30 mouse cellular contexts compared by ENCODE assay signal in the genomic region with DNA sequence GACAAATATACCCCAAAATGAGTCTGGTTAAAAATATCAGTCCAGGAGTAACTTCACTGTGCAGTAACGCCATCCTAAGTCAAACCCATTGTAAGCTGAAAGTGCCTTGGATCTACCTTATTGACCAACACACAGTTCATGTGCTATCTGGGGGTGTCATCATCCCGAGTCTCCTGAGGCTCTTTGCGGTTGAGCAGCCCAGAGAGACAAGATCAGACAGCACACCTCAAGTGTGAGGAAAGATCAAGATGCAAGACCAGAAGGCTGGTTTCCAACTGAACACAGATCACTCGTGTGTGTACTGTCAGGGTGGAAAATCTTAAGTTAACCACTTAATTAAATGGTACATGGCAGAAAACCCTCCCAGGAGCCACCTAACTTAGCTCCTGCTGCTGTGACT.
DNase-seq lines count a peak whose midpoint lies in the region; ATAC-seq and TF ChIP-seq lines count a peak whose summit lies in the region.
"Had no signal": no experiment of that assay in that cellular context is flagged by ENCODE, and none has a peak within 500 bp of the region (broad histone marks: within the 10 kb centered on the region; RNA-seq: fewer than 3 reads in every experiment).

No protein-coding gene starts in this region.

- H3K27me3 ChIP-seq in thymus, adult 2 months (ENCODE audit: control insufficient read depth, insufficient read depth, low read length), result no peaks in the 10 kb centered on the region
- no peaks in the 10 kb centered on the region for H3K27me3 ChIP-seq in MEL (ENCODE audit: control insufficient read depth in 1 of 2, insufficient read depth in 2 of 2, low read length in 2 of 2)
- no peaks in the 10 kb centered on the region for H3K27me3 ChIP-seq in intestine, embryonic 15.5 days (replicated peaks)
- H3K27me3 ChIP-seq: limb, embryonic 12.5 days; midbrain, embryonic 15.5 days; neural tube, embryonic 13.5 days; Patski had no signal

- H3K4me3 ChIP-seq in thymus, adult 2 months (ENCODE audit: control insufficient read depth, insufficient read depth, low read length), result no peak overlapping the region
- H3K4me3 ChIP-seq in MEL (ENCODE audit: control insufficient read depth in 1 of 2, insufficient read depth in 1 of 2, low read depth in 2 of 2, low read length in 2 of 2), result peak overlapping the region in 1 of 2 experiments; percentile 18; a peak in 1 of 4 replicates
- H3K4me3 ChIP-seq in intestine, embryonic 15.5 days (replicated peaks), result no peak overlapping the region
- H3K4me3 ChIP-seq: embryonic facial prominence, embryonic 13.5 days; hindbrain, embryonic 13.5 days; limb, embryonic 12.5 days; midbrain, embryonic 10.5 days; midbrain, embryonic 15.5 days; neural tube, embryonic 13.5 days had no signal

- no peaks in the 10 kb centered on the region for H3K79me2 ChIP-seq in MEL (ENCODE audit: control insufficient read depth, insufficient read depth, low read length, poor library complexity)

- TF ChIP-seq POLR2A in thymus, adult 2 months (IDR thresholded peaks at IDR 0.05; ENCODE audit: control insufficient read depth, extremely low read depth, insufficient read depth, low read length, poor library complexity), result no peak
- no peak for TF ChIP-seq POLR2A in MEL (IDR thresholded peaks at IDR 0.05; ENCODE audit: control insufficient read depth in 1 of 2, insufficient read depth in 1 of 2, low read depth in 1 of 2, low read length in 2 of 2, poor library complexity in 1 of 2)

- peak overlapping the region; percentile 64 for H3K27ac ChIP-seq in thymus, adult 2 months (ENCODE audit: control insufficient read depth, insufficient read depth, low read length)
- H3K27ac ChIP-seq in MEL (ENCODE audit: control insufficient read depth, low read depth, low read length), result no peak overlapping the region
- H3K27ac ChIP-seq in intestine, embryonic 15.5 days, result no peak overlapping the region
- H3K27ac ChIP-seq: embryonic facial prominence, embryonic 13.5 days; hindbrain, embryonic 13.5 days; limb, embryonic 12.5 days; midbrain, embryonic 10.5 days; midbrain, embryonic 15.5 days; neural tube, embryonic 13.5 days had no signal

- ATAC-seq in megakaryocyte, adult 5-6 weeks (ENCODE audit: poor library complexity, severe bottlenecking), result peak; percentile 65
- 0 out of 2 replicates have a peak, but pooled peaks have one; percentile 11 for ATAC-seq in neutrophil, adult 5-6 weeks (ENCODE audit: extremely low read depth, insufficient number of reproducible peaks, low FRiP score, poor library complexity, severe bottlenecking)
- no peak for ATAC-seq in intestine, embryonic 15.5 days
- ATAC-seq: forebrain, postnatal 0 days; intestine, postnatal 0 days; lung, postnatal 0 days; midbrain, embryonic 15.5 days; Patski had no signal

- H3K4me2 ChIP-seq in intestine, embryonic 15.5 days (replicated peaks), result no peak overlapping the region
- H3K4me2 ChIP-seq: embryonic facial prominence, embryonic 13.5 days; heart, embryonic 11.5 days; hindbrain, embryonic 13.5 days; limb, embryonic 12.5 days; midbrain, embryonic 15.5 days; neural tube, embryonic 13.5 days had no signal

- intact Hi-C loops in heart, postnatal 10 days (cut with DNase I), result no loop called here

- TF ChIP-seq RAD21 in MEL (IDR thresholded peaks at IDR 0.05; ENCODE audit: low read depth, low read length), result no peak

- H3K9ac ChIP-seq in MEL (ENCODE audit: control insufficient read depth, low read depth, low read length, poor library complexity, severe bottlenecking), result no peak overlapping the region
- no peak overlapping the region for H3K9ac ChIP-seq in intestine, embryonic 15.5 days
- H3K9ac ChIP-seq: embryonic facial prominence, embryonic 13.5 days; forebrain, postnatal 0 days; hindbrain, embryonic 13.5 days; limb, embryonic 12.5 days; midbrain, embryonic 15.5 days; neural tube, embryonic 13.5 days had no signal

- H3K9me3 ChIP-seq in MEL (replicated peaks; ENCODE audit: insufficient read depth, low read length), result no peaks in the 10 kb centered on the region
- H3K9me3 ChIP-seq in intestine, embryonic 15.5 days, result no peaks in the 10 kb centered on the region
- H3K9me3 ChIP-seq: embryonic facial prominence, embryonic 13.5 days; G1E; hindbrain, embryonic 13.5 days; limb, embryonic 12.5 days; midbrain, embryonic 10.5 days; midbrain, embryonic 15.5 days; neural tube, embryonic 13.5 days had no signal

- TF ChIP-seq CTCF in thymus, adult 2 months (IDR thresholded peaks at IDR 0.05; ENCODE audit: borderline replicate concordance, control insufficient read depth, extremely low read depth, insufficient read depth, low read length, poor library complexity), result no peak
- TF ChIP-seq CTCF in MEL (IDR thresholded peaks at IDR 0.05 in 2 of 3, conservative IDR thresholded peaks at IDR 0.05 in 1 of 3; ENCODE audit: control insufficient read depth in 1 of 3, insufficient read depth in 1 of 3, low read depth in 2 of 3, low read length in 3 of 3, poor library complexity in 1 of 3, severe bottlenecking in 1 of 3), result no peak

- H3K4me1 ChIP-seq in thymus, adult 2 months (replicated peaks; ENCODE audit: control insufficient read depth, insufficient read depth, low read length), result peaks cover 23% of the 10 kb centered on the region
- peaks cover 7 to 21% of the 10 kb centered on the region in 2 experiments for H3K4me1 ChIP-seq in MEL (ENCODE audit: control insufficient read depth in 1 of 2, insufficient read depth in 2 of 2, low read length in 2 of 2)
- no peaks in the 10 kb centered on the region for H3K4me1 ChIP-seq in intestine, embryonic 15.5 days (replicated peaks)
- H3K4me1 ChIP-seq: limb, embryonic 12.5 days had no signal

- no peaks in the 10 kb centered on the region for H3K36me3 ChIP-seq in thymus, adult 2 months (ENCODE audit: control insufficient read depth, insufficient read depth, low read length)
- peaks cover 0 to 15% of the 10 kb centered on the region in 2 experiments; a peak in 2 of 4 replicates for H3K36me3 ChIP-seq in MEL (ENCODE audit: control insufficient read depth in 1 of 2, insufficient read depth in 2 of 2, low read length in 2 of 2)
- H3K36me3 ChIP-seq in intestine, embryonic 15.5 days, result no peaks in the 10 kb centered on the region
- H3K36me3 ChIP-seq: embryonic facial prominence, embryonic 13.5 days; hindbrain, embryonic 13.5 days; limb, embryonic 12.5 days; midbrain, embryonic 10.5 days; midbrain, embryonic 15.5 days; neural tube, embryonic 13.5 days had no signal

- no peak for DNase-seq in thymus, adult 2 months
- no peak for DNase-seq in thymus, adult 18-20 months
- peak; percentile 12 for DNase-seq in MEL (ENCODE audit: low read depth, low spot score)
- no peak for DNase-seq in heart, adult 11 months
- DNase-seq in heart, postnatal 10 days, result no peak
- DNase-seq: adrenal gland, postnatal 25 days; cerebellum, adult 11-12 months; cerebellum, postnatal 10 days; forebrain, postnatal 0 days; gastrocnemius, postnatal 10 days; heart, adult 18-20 months; heart, postnatal 4 days; kidney, postnatal 25 days; lung, postnatal 4 days; retina, postnatal 1 day; right cerebral cortex, postnatal 25 days had no signal

- WGBS in thymus, adult 2 months, result 25% methylated on average over 4 of the region's 4 CpGs
- 79% methylated on average over 4 of the region's 4 CpGs for WGBS in intestine, embryonic 15.5 days

- TF ChIP-seq EP300 in MEL (IDR thresholded peaks at IDR 0.05; ENCODE audit: low read depth in 1 of 2, low read length in 2 of 2), result no peak

TF ChIP-seq in MEL, 35 proteins besides CTCF, POLR2A, EP300 and RAD21:
- TF ChIP-seq ZC3H11A (IDR thresholded peaks at IDR 0.05; ENCODE audit: low read depth, low read length), result no peak
- TF ChIP-seq ETS1 (IDR thresholded peaks at IDR 0.05; ENCODE audit: low read depth, low read length), result no peak
- TF ChIP-seq CHD1 (IDR thresholded peaks at IDR 0.05; ENCODE audit: low read depth, low read length), result no peak
- no peak for TF ChIP-seq HCFC1 (IDR thresholded peaks at IDR 0.05; ENCODE audit: low read depth, low read length)
TF ChIP-seq in MEL: peak in this region for 0.
